Mouse (Mus musculus) kidney, adult 9 months (tissue): ENCODE results near the gene Ces4a.
"Not testable (repeated sequence)": the region's sequence is repeated elsewhere in the genome, so short reads cannot be mapped to it uniquely, and the experiment has no call there.

ENCODE experiments used
- DNase-seq: peaks from one replicate; pipeline ENCODE4 v3.0.0; 2022

Ces4a gene

DNA sequence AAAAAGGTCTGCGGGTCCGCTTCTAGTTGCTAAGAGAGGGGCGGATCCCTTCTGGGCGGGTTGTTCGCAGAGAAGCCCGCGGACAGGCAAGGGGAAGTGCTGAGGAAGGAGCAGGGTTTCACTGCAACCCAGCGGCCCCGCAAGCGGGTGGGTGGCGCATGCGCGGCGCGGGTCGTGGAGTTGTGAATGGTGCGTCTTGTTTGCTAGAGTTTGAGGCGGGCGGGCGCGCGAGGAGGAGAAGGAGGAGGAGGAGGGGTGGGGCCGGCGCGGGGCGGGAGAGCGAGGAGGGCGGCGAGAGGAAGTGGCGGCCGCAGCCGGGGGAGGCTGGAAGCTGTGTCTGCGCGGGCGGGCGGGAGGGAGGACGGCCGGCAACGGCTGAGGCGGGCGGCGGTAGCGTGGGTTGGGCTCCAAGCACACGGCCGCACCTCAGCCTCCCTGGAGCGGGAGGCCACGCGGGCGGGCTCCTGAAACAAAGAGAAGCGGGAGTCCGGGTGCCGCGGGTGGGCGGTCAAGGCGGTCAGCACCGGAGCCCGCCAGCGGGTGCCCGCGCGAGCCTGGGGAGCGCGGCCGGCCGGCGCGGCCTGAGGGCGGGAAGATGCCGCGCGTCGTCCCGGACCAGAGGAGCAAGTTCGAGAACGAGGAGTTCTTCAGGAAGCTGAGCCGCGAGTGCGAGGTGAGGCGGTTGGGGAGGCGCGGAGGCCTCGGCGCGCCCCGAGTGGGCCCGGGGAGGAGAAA, 38.9 kb downstream of the Ces4a start, which contains the start of gene Cbfb:
TSS of gene Cbfb (plus strand) at position 294 of the 735 bp plus-strand sequence.
- DNase-seq = peak; percentile 97

DNA sequence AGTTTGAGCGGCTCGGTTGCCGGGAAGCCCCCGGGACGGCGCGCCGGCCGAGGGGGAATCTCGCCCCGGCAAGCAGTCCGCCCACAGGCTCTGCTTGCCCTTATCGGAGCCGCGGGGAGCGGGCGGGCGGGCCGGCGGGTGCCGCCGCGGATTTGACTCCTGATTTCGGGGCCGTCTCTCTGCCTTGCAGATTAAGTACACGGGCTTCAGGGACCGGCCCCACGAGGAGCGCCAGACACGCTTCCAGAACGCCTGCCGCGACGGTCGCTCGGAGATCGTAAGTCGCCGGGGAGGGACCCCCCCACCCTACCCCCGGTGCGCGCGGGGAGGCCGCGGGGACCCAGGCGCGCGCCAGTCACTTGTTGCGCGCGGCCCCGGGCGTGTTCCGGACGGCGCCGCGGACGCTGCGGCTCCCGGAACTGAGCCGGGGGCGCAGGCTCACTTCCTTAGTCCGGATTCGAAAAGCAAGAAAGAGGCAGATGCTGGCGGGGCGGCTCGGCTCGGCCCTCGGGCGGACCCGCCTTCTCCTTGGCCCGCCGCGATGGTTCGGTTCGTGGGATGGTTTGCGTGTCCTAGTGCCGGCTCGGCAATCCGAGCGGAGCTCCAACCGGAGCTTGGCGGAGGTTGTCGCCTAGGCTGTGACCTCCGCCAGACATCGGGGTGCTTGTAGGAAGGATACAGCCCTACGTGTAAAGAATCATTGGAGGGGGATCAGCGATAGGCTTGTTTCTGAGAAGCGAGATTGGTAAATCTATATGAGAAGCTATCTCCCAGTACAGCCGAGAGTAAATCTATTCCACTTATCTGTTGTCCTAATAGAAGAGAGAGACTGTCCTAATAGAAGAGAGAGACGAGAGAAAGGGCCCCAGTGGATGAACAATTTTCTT, 39.8 kb downstream of the Ces4a start:
- peak; percentile 55 for DNase-seq

DNA sequence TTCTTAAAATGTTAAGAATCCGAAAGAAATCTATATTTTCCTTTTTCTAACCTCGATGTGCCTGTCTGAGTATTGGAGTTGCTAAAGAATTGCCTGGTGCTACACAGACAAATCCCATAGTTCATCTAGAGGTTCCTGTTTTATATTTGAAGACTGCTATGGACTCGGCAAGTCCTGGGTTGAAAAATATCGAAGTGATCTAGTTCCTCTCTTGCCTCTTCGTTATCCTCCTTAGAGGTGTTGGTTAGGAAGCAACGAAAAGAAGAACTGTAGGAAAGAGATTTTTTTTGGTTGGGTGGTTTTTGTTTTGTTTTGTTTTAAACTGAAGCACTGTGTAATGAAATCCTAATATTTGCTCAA, 40.4 kb downstream of the Ces4a start:
- DNase-seq = no peak

DNA sequence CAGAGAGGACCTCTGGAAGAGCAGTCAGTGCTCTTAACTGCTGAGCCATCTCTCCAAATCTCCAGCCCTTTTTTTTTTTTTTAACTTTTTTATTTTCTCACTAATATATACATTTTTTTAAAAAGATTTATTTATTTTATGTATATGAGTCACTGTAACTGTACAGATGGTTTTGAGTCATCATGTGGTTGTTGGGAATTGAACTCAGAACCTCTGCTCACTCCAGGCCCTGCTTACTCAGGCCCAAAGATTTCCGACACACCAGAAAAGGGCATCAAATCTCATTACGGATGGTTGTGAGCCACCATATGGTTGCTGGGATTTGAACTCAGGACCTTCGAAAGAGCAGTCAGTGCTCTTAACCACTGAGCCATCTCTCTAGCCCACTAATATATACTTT, 43.7 kb downstream of the Ces4a start:
- DNase-seq = not testable (repeated sequence)

DNA sequence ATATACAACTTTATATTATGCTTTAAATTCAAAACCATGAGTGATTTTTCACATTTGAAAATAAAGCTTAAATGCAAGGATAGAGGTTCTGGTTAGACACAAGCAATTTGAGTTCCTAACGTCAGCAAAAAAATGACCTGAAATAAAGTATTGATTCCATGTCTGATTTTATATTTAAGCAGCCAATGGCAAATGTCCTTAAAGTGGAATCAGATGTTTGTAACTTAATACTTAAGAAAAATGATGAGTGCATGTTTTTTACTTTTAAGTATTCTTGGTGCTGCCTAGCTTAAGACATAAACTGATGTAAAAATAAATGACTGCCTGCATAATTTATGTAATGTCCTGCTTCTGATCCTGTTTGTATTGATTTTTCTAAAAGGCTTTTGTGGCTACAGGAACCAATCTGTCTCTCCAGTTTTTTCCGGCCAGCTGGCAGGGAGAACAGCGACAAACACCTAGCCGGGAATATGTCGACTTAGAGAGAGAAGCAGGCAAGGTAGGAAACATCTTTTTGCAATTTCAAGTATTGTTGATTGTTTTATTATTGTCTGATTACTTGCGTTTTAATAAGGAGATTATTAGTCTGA, 46.7 kb downstream of the Ces4a start:
- no peak for DNase-seq

DNA sequence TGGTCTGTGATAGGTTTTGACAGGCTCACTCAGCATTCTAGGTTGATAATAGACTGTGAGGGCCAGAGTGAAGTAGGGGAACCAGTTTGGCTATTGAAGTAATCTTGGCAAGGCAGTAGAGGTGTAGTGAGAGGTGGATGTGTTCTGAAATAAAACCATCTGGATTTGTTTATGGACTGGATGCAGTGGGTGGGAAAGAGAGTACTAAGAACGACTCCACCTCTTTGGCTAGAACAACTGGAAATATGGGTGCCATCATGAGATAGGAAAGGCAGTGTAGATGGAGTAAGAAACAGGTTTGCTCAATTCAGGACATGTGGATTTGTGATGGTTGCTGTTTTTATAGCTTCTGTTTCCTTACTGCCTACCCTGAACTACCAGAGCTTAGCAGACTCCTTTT, 50.6 kb downstream of the Ces4a start:
- no peak for DNase-seq

DNA sequence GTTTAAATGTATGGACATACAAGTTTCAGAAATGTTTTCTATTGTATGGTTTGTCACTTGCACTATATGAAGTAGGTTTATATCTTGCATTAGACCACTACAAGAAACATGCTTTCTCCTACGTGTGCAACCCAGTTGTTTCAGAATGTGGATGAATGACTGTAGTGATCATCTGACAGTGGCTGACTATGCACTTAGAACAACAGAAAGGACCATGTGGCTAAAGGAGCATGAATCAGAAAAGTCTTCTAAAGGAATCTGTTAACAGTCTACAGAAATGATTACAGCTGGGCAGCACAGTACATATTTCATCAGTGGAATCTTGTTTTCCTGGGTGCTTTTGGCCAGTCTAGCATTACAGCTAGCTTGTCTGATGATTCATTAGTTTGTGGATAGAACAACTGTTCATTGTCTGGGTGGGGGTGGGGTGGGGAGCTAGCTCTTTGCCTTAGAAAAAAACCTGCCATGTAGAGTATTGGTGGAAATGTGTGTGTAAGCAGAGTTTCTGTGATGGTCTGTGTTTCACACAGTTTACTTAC, 54.9 kb downstream of the Ces4a start:
- no peak for DNase-seq

DNA sequence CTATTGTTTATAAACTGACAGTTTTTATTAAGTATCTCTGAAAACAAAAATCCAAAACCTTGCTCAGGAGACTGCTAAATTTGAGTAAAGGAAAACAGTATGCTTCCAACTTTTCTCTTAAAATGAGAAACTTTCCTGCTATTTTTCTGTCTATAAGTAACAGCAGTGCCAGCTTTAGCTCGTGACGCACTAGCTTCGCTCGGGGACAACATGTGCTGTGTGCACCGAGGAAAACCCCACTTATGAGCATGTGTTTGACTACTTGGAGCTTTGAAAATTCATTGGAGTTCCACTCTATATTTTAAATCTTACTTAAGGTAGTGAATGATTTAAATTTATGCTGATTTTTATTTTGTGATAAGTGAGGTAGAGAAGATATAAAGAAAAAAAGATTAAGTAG, 60.6 kb downstream of the Ces4a start:
- DNase-seq = no peak
